Mouse (Mus musculus) C3H10T1/2 (cell line): ENCODE measurements around the gene Xirp1. TPM values are rescaled to one million over a fixed set of nuclear protein-coding genes. Genes with fewer than 3 reads are reported as not detected.

ENCODE experiments used
- polyA plus RNA-seq, 2 experiments: library from polyadenylated mRNA; unstranded; fragments of >200 nt; fragmentation: generic; extraction: Trizol; gene quantifications; one replicate each; pipeline ENCODE4 v1.2.1; 2012; ENCODE audit warnings: missing spikeins in 2 of 2

Gene Xirp1
- under 1 TPM in 1 of 2 experiments, not detected in 1; 0.01 TPM for polyA plus RNA-seq

DNA sequence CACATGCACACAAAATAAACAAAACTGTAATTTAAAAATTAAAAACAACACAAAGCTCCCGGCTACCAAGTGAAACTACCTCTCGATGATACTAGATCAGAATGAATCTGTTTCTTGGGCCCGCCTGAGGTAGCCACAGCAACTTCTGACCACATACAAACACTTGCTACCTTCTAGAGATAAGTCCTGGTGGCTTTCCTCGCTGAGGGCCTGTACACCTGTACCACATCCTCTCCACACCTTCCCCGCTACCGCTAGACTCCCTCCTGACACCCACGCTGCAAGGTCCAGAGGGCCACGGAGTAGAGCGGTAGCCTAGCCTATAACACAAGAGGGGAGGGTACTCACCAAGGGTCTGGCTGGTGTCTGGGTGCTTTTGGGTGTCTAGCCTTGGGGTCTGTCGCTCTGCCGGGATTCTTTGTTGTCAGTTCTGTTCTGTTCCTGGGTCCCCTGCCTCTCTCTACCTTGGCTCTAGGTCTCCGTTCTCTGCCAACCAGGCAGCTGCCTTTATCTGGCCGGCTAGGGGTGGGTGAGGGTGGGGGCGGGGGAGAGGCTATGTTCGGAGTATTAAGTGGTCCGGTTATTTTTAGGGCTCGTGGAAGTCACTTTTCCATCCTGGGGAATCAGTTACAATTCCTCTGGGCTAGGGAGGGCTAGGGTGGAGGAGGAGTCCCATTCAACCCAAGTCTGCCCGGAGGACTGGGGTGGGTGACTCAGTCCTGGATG lies at the start of gene Xirp1:
Xirp1 (minus strand) TSS at position 513 of the 726 bp plus-strand sequence.

DNA sequence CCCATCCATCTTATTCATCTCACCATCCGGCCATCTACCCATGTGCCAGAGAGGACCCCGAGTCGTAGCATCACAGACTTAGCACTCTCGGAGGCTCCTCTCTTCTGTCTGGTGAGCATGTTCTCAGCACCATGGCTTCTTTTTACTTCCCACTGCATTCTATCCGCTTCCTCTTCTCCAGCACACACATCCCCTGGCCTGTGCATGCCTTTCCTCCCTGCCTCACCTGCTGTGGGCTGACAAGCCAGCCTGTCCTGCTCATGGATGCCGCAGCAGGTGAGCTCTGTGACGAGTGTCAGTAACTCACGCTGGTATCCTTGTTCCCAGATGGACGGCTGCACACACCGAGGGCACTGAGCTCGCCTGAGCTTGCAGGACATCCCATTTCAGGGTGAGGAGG lies 46.4 kb upstream of the Xirp1 start, which contains the start of gene Cx3cr1:
Cx3cr1 (minus strand) TSS at position 101 of the 400 bp plus-strand sequence.

DNA sequence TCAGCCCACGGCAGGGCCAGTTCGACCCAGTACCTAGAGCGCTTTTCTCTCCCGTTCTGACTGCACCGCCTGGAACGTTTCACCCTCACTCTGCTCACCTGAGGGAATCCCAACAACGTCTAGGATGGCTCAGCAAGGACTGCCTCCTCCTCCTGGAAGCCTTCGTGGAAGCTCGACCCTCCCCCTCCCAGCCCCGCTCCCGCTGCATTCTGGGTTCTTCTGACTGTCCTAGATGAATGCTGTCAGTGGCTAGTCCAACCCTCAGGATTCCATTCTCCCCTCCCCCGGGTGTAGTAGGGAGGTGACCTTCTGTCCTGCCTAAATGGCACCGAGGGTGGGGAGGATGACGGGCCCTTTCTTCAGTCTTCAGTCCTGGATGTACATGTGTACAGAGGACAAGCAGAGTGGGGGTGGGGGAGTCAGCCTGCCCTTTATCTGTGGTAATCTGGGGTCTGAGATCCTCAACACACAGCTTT lies 38.8 kb downstream of the Xirp1 start, which contains the start of gene Csrnp1:
Csrnp1 (minus strand) TSS at position 123 of the 476 bp plus-strand sequence.

Other genes with a start within 250 kb of the Xirp1 start
- not detected for gene Scn11a, start 198.1 kb downstream of the Xirp1 start, polyA plus RNA-seq
- 10 to 100 TPM in 1 of 2 experiments, 1 to 10 TPM in 1; 1.2 to 18.7 TPM for gene Wdr48, start 128.7 kb downstream of the Xirp1 start, polyA plus RNA-seq
- 10 to 100 TPM in 1 of 2 experiments, 1 to 10 TPM in 1; 5.6 to 15.7 TPM for gene Gorasp1, start 86.0 kb downstream of the Xirp1 start, polyA plus RNA-seq
- gene Ttc21a, start 86.0 kb downstream of the Xirp1 start, polyA plus RNA-seq, result under 1 TPM; 0.01 to 0.07 TPM
- 1 to 10 TPM; 1.7 to 3.2 TPM for gene Csrnp1, start 38.9 kb downstream of the Xirp1 start, polyA plus RNA-seq
- gene Cx3cr1, start 46.3 kb upstream of the Xirp1 start, polyA plus RNA-seq, result under 1 TPM; 0.01 to 0.12 TPM
- not detected for gene Ccr8, start 68.5 kb upstream of the Xirp1 start, polyA plus RNA-seq
- gene Slc25a38, start 86.8 kb upstream of the Xirp1 start, polyA plus RNA-seq, result 10 to 100 TPM; 12.0 to 19.8 TPM
- 1,000 to 10,000 TPM; 3,161 to 9,121 TPM for gene Rpsa, start 104.1 kb upstream of the Xirp1 start, polyA plus RNA-seq
- not detected for gene Mobp, start 126.1 kb upstream of the Xirp1 start, polyA plus RNA-seq